Comparison of ENCODE assay signal across 9 mouse cellular contexts in the genomic region with DNA sequence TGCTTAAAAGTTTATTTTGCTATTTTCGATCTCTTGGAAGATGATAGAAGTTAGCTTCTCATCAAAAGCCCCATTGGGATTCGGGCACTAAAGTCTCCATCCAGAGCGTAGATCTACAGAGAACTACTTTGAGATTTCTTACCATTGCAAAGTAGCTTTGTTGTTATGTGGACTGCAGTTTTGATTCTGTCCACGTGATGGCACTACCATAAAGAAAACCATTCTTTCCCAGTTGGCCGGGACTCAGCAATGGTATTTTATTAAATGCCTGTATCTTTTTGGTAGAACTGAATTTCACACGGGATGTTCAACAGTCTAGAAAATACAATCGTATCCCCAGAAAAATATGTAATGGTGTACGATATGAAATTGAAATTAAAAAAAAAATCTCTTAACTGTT. TPM values are rescaled to one million over a fixed set of nuclear protein-coding genes. Genes with fewer than 3 reads are reported as not detected.
DNase-seq lines count a peak whose midpoint lies in the region; ATAC-seq and TF ChIP-seq lines count a peak whose summit lies in the region.
"Had no signal": no experiment of that assay in that cellular context is flagged by ENCODE, and none has a peak within 500 bp of the region (broad histone marks: within the 10 kb centered on the region; RNA-seq: fewer than 3 reads in every experiment).

No protein-coding gene starts in this region.

- no peak overlapping the region for H3K27ac ChIP-seq in liver, adult 2 months (replicated peaks; ENCODE audit: insufficient read depth, low read depth, low read length)
- H3K27ac ChIP-seq in liver, embryonic 12.5 days: no peak overlapping the region

- H3K36me3 ChIP-seq in liver, adult 2 months (ENCODE audit: control insufficient read depth, insufficient read depth, low read length): peaks cover 5% of the 10 kb centered on the region; the same call in 1 of the 2 replicates
- no peaks in the 10 kb centered on the region for H3K36me3 ChIP-seq in liver, embryonic 12.5 days

- 10% methylated on average over 8 of the region's 8 CpGs for WGBS in liver, adult 2 months
- 15% methylated on average over 8 of the region's 8 CpGs for WGBS in liver, embryonic 12.5 days (ENCODE audit: insufficient replicate concordance)

- TF ChIP-seq CTCF in liver, adult 2 months (IDR thresholded peaks at IDR 0.05; ENCODE audit: low read depth, low read length): peak; percentile 52

- no peak for TF ChIP-seq POLR2A in liver, adult 2 months (IDR thresholded peaks at IDR 0.05; ENCODE audit: extremely low read depth, insufficient read depth, low read length)

- H3K9ac ChIP-seq in liver, adult 2 months (ENCODE audit: low read depth, low read length): no peak overlapping the region
- H3K9ac ChIP-seq in liver, embryonic 12.5 days: no peak overlapping the region

- 0 out of 2 replicates have a peak, but pooled peaks cover 4% of the 10 kb centered on the region for H3K4me1 ChIP-seq in liver, adult 2 months (ENCODE audit: control insufficient read depth, insufficient read depth, low read length)
- peaks cover 12% of the 10 kb centered on the region for H3K4me1 ChIP-seq in liver, embryonic 12.5 days

- no peak for ATAC-seq in liver, embryonic 12.5 days

- no peaks in the 10 kb centered on the region for H3K27me3 ChIP-seq in liver, adult 2 months (ENCODE audit: control insufficient read depth, insufficient read depth, low read length)
- peaks cover 44% of the 10 kb centered on the region for H3K27me3 ChIP-seq in liver, embryonic 12.5 days (replicated peaks)

- intact Hi-C loops in left cerebral cortex, postnatal 14 days (cut with DNase I): loop anchor here (5.0 to 10.0 kb wide), 3 partner anchors 473 to 705 kb away; no protein-coding TSS in a partner anchor

- H3K9me3 ChIP-seq in liver, embryonic 12.5 days (replicated peaks): no peaks in the 10 kb centered on the region

- peak; percentile 39 to 87 for DNase-seq in adrenal gland, adult (ENCODE audit: inconsistent age in 2 of 2, low spot score in 1 of 2)
- DNase-seq in adrenal gland, postnatal 4 days (ENCODE audit: low spot score in 2 of 2): no peak
- DNase-seq in liver, adult 2 months (ENCODE audit: extremely low read depth, low read depth, low spot score): peak; percentile 59
- peak; percentile 68 for DNase-seq in adrenal gland, postnatal 14 days
- DNase-seq in frontal cortex, postnatal 25 days (ENCODE audit: low spot score in 2 of 2): peak; percentile 65 to 72
- peak; percentile 85 to 92 for DNase-seq in left cerebral cortex, postnatal 14 days (ENCODE audit: low spot score in 2 of 2)
- DNase-seq in retina, embryonic 14.5 days (ENCODE audit: low spot score): peak; percentile 87

- H3K4me2 ChIP-seq in liver, embryonic 12.5 days: no peak overlapping the region

- H3K79me2 ChIP-seq in liver, adult 2 months (ENCODE audit: control insufficient read depth, insufficient read depth, low read length): no peaks in the 10 kb centered on the region

- H3K4me3 ChIP-seq in liver, adult 2 months (ENCODE audit: insufficient read depth, low read depth, low read length): no peak overlapping the region
- H3K4me3 ChIP-seq in liver, embryonic 12.5 days: no peak overlapping the region

RNA-seq across cellular contexts. Expression of gene Plk2, which starts 2.6 kb away (rescaled TPM):
- 10 to 100 TPM; 51.7 to 68.1 TPM for total RNA-seq in adrenal gland, postnatal 4 days (2021)
- 10.1 and 18.3 TPM in 2 replicates for total RNA-seq in liver, adult 2 months (2014; rRNA removed)
- polyA plus RNA-seq in liver, adult 2 months (2012; rRNA removed): 3.3 TPM in 2 replicates
- 12.7 and 15.7 TPM in 2 replicates for polyA plus RNA-seq in liver, embryonic 12.5 days (2016; fragmentation: Nextera tagmentation; extraction: Ambion mirVana)
- 30.9 and 37.3 TPM in 2 replicates for total RNA-seq in adrenal gland, postnatal 14 days (2021)
- total RNA-seq in left cerebral cortex, postnatal 14 days (2021): 100 to 1,000 TPM; 240 to 277 TPM

RNA-seq across cellular contexts. Expression of gene Gapt, which starts 35.2 kb away (rescaled TPM):
- total RNA-seq in adrenal gland, postnatal 4 days (2021): under 1 TPM; 0.22 to 0.34 TPM
- total RNA-seq in liver, adult 2 months (2014; rRNA removed): not detected in 2 replicates
- 0.04 and 0.11 TPM in 2 replicates for polyA plus RNA-seq in liver, adult 2 months (2012; rRNA removed)
- polyA plus RNA-seq in liver, embryonic 12.5 days (2016; fragmentation: Nextera tagmentation; extraction: Ambion mirVana): 1.1 and 2.0 TPM in 2 replicates
- total RNA-seq in adrenal gland, postnatal 14 days (2021): 0.23 and 0.26 TPM in 2 replicates
- total RNA-seq in left cerebral cortex, postnatal 14 days (2021): not detected
- total RNA-seq: gastrocnemius, adult 8-10 months had no signal

Comparison
In these comparisons a context has a peak if more than half of its experiments do, and no peak if none do; other contexts are left out.
1. DNase-seq: peak in adrenal gland, adult (2 of 2), liver, adult 2 months (single experiment), adrenal gland, postnatal 14 days (single experiment), frontal cortex, postnatal 25 days (2 of 2), left cerebral cortex, postnatal 14 days (2 of 2) and retina, embryonic 14.5 days (single experiment); none in adrenal gland, postnatal 4 days (0 of 2).